ENCODE assay signal across 18 mouse cellular contexts in the genomic region with DNA sequence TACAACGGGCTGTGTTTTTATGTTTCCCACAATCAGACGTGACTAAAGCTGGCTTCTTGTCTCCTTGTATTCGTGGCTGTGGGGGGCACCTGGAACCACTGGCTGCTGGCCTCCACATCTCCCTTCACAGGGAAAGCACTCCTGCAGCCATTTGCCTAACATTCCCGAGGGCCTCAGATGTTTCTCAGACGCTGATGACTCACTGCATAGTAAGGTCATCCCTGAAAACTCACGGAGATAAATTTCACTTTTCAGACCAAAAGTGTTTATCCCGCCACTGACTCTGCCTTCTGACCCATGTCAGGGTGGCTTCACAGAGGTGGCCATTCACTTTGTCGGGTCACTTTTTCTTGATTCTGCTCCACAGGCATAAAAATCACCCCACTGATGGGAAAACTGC.
DNase-seq lines count a peak whose midpoint lies in the region; ATAC-seq and TF ChIP-seq lines count a peak whose summit lies in the region.
"Had no signal": no experiment of that assay in that cellular context is flagged by ENCODE, and none has a peak within 500 bp of the region (broad histone marks: within the 10 kb centered on the region; RNA-seq: fewer than 3 reads in every experiment).

No protein-coding gene starts in this region.

- no peaks in the 10 kb centered on the region for H3K36me3 ChIP-seq in forebrain, embryonic 10.5 days (replicated peaks)
- no peaks in the 10 kb centered on the region for H3K36me3 ChIP-seq in forebrain, postnatal 0 days (ENCODE audit: insufficient read depth)
- H3K36me3 ChIP-seq: embryonic facial prominence, embryonic 10.5 days; heart, embryonic 15.5 days; hindbrain, embryonic 13.5 days had no signal

- TF ChIP-seq CTCF in forebrain, postnatal 0 days (IDR thresholded peaks at IDR 0.05; ENCODE audit: low read depth), result no peak

- no peaks in the 10 kb centered on the region for H3K27me3 ChIP-seq in forebrain, embryonic 10.5 days (ENCODE audit: poor library complexity, severe bottlenecking)
- no peaks in the 10 kb centered on the region for H3K27me3 ChIP-seq in forebrain, postnatal 0 days (ENCODE audit: insufficient read depth, low read length)
- H3K27me3 ChIP-seq: heart, embryonic 15.5 days; hindbrain, embryonic 13.5 days had no signal

- H3K4me1 ChIP-seq in forebrain, embryonic 10.5 days, result peaks cover 49% of the 10 kb centered on the region
- no peaks in the 10 kb centered on the region for H3K4me1 ChIP-seq in forebrain, postnatal 0 days (ENCODE audit: insufficient read depth)

- DNase-seq in forebrain, embryonic 10.5 days (ENCODE audit: extremely low spot score, low spot score), result no peak
- DNase-seq in forebrain, postnatal 0 days, result no peak
- DNase-seq in NIH3T3 (ENCODE audit: low read depth), result peak; percentile 21
- peak; percentile 36 for DNase-seq in adrenal gland, postnatal 14 days
- DNase-seq in heart, adult 18-20 months, result no peak
- DNase-seq in cerebellum, postnatal 4 days (ENCODE audit: low spot score in 2 of 2), result no peak
- DNase-seq: cerebellum, adult 11-12 months; cerebellum, adult 9-10 months; cerebellum, postnatal 36 days; gastrocnemius, postnatal 10 days; heart, adult 2 months; heart, postnatal 14 days; kidney, adult 11 months had no signal

- no peak overlapping the region for H3K4me2 ChIP-seq in forebrain, postnatal 0 days (ENCODE audit: low read depth)

- H3K27ac ChIP-seq in forebrain, embryonic 10.5 days, result 0 out of 2 replicates have a peak overlapping the region, but pooled peaks have one; percentile 56
- H3K27ac ChIP-seq in forebrain, postnatal 0 days (ENCODE audit: low read depth, low read length), result no peak overlapping the region
- H3K27ac ChIP-seq: embryonic facial prominence, embryonic 10.5 days; heart, adult 2 months had no signal

- H3K4me3 ChIP-seq in forebrain, embryonic 10.5 days, result no peak overlapping the region
- H3K4me3 ChIP-seq in forebrain, postnatal 0 days (ENCODE audit: low read depth, low read length), result no peak overlapping the region
- H3K4me3 ChIP-seq: embryonic facial prominence, embryonic 10.5 days; heart, adult 2 months; heart, embryonic 15.5 days; hindbrain, embryonic 13.5 days had no signal

- no peak for ATAC-seq in forebrain, postnatal 0 days
- ATAC-seq: activated CD4-positive, CD25-positive, alpha-beta regulatory T cell, adult 4 months; forebrain, embryonic 14.5 days had no signal

- H3K9me3 ChIP-seq in forebrain, embryonic 10.5 days, result no peaks in the 10 kb centered on the region
- H3K9me3 ChIP-seq in forebrain, postnatal 0 days (ENCODE audit: low read length), result no peaks in the 10 kb centered on the region
- H3K9me3 ChIP-seq: embryonic facial prominence, embryonic 10.5 days; heart, embryonic 15.5 days; hindbrain, embryonic 13.5 days had no signal

- H3K9ac ChIP-seq in forebrain, postnatal 0 days, result no peak overlapping the region

- 60% methylated on average over 8 of the region's 8 CpGs for WGBS in forebrain, embryonic 10.5 days
- 53% methylated on average over 8 of the region's 8 CpGs for WGBS in forebrain, postnatal 0 days

Comparison
In these comparisons a context has a peak if more than half of its experiments do, and no peak if none do; other contexts are left out.
1. DNase-seq: peak in NIH3T3 (single experiment) and adrenal gland, postnatal 14 days (single experiment); none in forebrain, embryonic 10.5 days (single experiment), forebrain, postnatal 0 days (single experiment), heart, adult 18-20 months (0 of 2) and cerebellum, postnatal 4 days (0 of 2).